Mouse (Mus musculus): ENCODE measurements around the gene Lin7a. TPM values are rescaled to one million over a fixed set of nuclear protein-coding genes. Genes with fewer than 3 reads are reported as not detected.

The Lin7a gene
- total RNA-seq, 2 experiments from 2014 or later, result 1.6 to 2.3 TPM

DNA sequence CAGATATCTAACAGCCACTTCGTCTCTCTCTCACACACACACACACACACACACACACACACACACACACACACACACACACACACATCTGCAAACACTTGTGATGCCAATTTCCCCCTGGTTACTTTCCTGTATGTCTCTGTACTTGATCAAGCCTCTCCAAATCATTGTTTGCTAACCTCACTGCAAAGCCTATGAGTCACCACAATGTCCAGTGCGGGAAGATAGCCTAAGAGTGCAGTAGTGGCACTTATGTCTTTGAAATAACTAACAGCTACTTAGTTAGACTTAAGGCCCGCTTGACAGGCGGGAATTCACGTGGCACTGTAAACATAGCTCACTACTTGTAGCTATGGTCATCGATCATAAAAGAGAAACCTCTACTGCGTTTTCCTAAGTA lies 196.3 kb downstream of the Lin7a start:
- no peak for DNase-seq

Other genes starting within 250 kb of the Lin7a start
- gene Acss3, start 148.0 kb upstream of the Lin7a start, total RNA-seq (2021), result 10 to 100 TPM in 1 of 2 experiments, 1 to 10 TPM in 1; 9.4 to 24.3 TPM
- under 1 TPM; 0.15 to 0.48 TPM for gene Myf5, start 214.4 kb downstream of the Lin7a start, total RNA-seq (2021)
- 1 to 10 TPM; 2.4 to 9.0 TPM for gene Myf6, start 223.1 kb downstream of the Lin7a start, total RNA-seq (2021)

Data from adrenal gland, postnatal 10 days (tissue).